Mouse (Mus musculus) cortical plate, adult 2 months (tissue): ENCODE results near the gene Cemip2.

ENCODE experiments used
- CTCF ChIP-seq: fragments of 200-500 bp; IDR thresholded peaks from 2 replicates; pipeline ENCODE4 v1.5.1; 2011; ENCODE audit warnings: mild to moderate bottlenecking, control low read depth, low read length; ENCODE audit not compliant: insufficient read depth; ENCODE audit errors: extremely low read depth
- POLR2A ChIP-seq: fragments of 200-500 bp; IDR thresholded peaks from 2 replicates; pipeline ENCODE4 v1.6.1; 2011; ENCODE audit warnings: mild to moderate bottlenecking, low read length, control low read depth; ENCODE audit not compliant: insufficient read depth; ENCODE audit errors: extremely low read depth

GRCm38 (mm10) chr19:21821877-21822276 lies 43.7 kb downstream of the Cemip2 start:
- TF ChIP-seq CTCF (no peak), POLR2A (no peak)
